Mouse (Mus musculus) liver, embryonic 14.5 days (tissue): ENCODE results near the gene Fbxo42. TPM values are rescaled to one million over a fixed set of nuclear protein-coding genes. Genes with fewer than 3 reads are reported as not detected.

Source experiments
- ATAC-seq: fragments of 200-750 bp; cut with Nextera tagmentation; 2 replicates; pipeline ENCODE4 v1.8.0; 2017; ENCODE audit warnings: moderate number of reproducible peaks, mild to moderate bottlenecking, moderate library complexity; ENCODE audit not compliant: insufficient read depth
- DNase-seq, 3 experiments: peaks; one replicate each; pipeline ENCODE4 v3.0.0-alpha.2; 2012 to 2013; ENCODE audit warnings: low read depth in 3 of 3, low spot score in 3 of 3
- H3K27ac ChIP-seq: fragments of 300-500 bp; sonication (generic); 2 replicates; pipeline ENCODE4 v1.5.1; 2014; ENCODE audit warnings: moderate library complexity, mild to moderate bottlenecking, control low read depth, inconsistent platforms
- H3K27me3 ChIP-seq: fragments of 300-500 bp; sonication (generic); 2 replicates; pipeline ENCODE4 v1.6.1; 2014; ENCODE audit warnings: mild to moderate bottlenecking, low read length, moderate library complexity; ENCODE audit not compliant: control insufficient read depth, insufficient read depth
- H3K36me3 ChIP-seq: fragments of 300-500 bp; sonication (generic); replicated peaks from 2 replicates; pipeline ENCODE4 v1.6.1; 2014; ENCODE audit warnings: low read depth; ENCODE audit not compliant: control insufficient read depth, insufficient read depth
- H3K4me1 ChIP-seq, 2 experiments: fragments of 200-500 bp in 1 of 2; fragments of 300-500 bp in 1 of 2; sonication (generic) in 1 of 2; replicated peaks; 2 replicates each; pipeline ENCODE4 v1.6.1; 2012 to 2014; ENCODE audit warnings: antibody characterized with exemption in 1 of 2, inconsistent platforms in 1 of 2, low read length in 1 of 2; ENCODE audit not compliant: control insufficient read depth in 2 of 2, insufficient read depth in 2 of 2
- H3K4me2 ChIP-seq: fragments of 300-500 bp; sonication (generic); 2 replicates; pipeline ENCODE4 v1.6.1; 2014; ENCODE audit warnings: low read depth, mild to moderate bottlenecking, control low read depth, moderate library complexity
- H3K4me3 ChIP-seq, 2 experiments: fragments of 200-500 bp in 1 of 2; fragments of 300-500 bp in 1 of 2; sonication (generic) in 1 of 2; 2 replicates each; pipeline ENCODE4 v1.5.1; 2012 to 2014; ENCODE audit warnings: low read depth in 2 of 2, low read length in 2 of 2, mild to moderate bottlenecking in 2 of 2, control low read depth in 1 of 2, inconsistent platforms in 1 of 2, moderate library complexity in 1 of 2; ENCODE audit not compliant: insufficient read depth in 1 of 2
- H3K9ac ChIP-seq: fragments of 300-500 bp; sonication (generic); replicated peaks from 2 replicates; pipeline ENCODE4 v1.6.1; 2014; ENCODE audit warnings: mild to moderate bottlenecking, control low read depth, moderate library complexity
- H3K9me3 ChIP-seq: fragments of 300-500 bp; sonication (generic); 2 replicates; pipeline ENCODE4 v1.6.1; 2016; ENCODE audit warnings: low read length, mixed read lengths; ENCODE audit not compliant: control insufficient read depth
- CTCF ChIP-seq: IDR thresholded peaks from 2 replicates; pipeline ENCODE4 v1.5.1; 2016; ENCODE audit warnings: antibody characterized with exemption, low read depth, control low read depth
- EP300 ChIP-seq: IDR thresholded peaks from 2 replicates; pipeline ENCODE4 v1.6.1; 2016; ENCODE audit warnings: antibody characterized with exemption, low read depth
- WGBS: fragments of 180-500 bp; shearing (Covaris S2); extraction: QIAGEN DNeasy Blood & Tissue Kit; methylation state at CpG from one replicate; pipeline ENCODE4 v1.1.7; 2014; ENCODE audit not compliant: insufficient replicate concordance; 5-methylcytosine and 5-hydroxymethylcytosine counted together
- polyA plus RNA-seq, 2 experiments: library from polyadenylated mRNA; depleted of rRNA in 1 of 2; stranded (reverse) in 1 of 2; unstranded in 1 of 2; fragments of >200 nt; fragmentation: Nextera tagmentation in 1 of 2; extraction: Ambion mirVana in 1 of 2; gene quantifications; 2 replicates each; pipeline versions ENCODE4 v1.2.1 to v1.2.3; 2012 to 2014

Fbxo42 gene
- polyA plus RNA-seq, 2 experiments, result 8.3 to 17.6 TPM

GRCm38 (mm10) chr4:141178500-141178899, 30.8 kb downstream of the Fbxo42 start:
- Histone ChIP-seq H3K9me3 (no peaks in the 10 kb centered on the region), H3K4me1 (no peaks in the 10 kb centered on the region), H3K4me3 (no peak overlapping the region), H3K9ac (no peak overlapping the region), H3K36me3 (peaks cover 19% of the 10 kb centered on the region), H3K4me2 (no peak overlapping the region), H3K27ac (no peak overlapping the region), H3K27me3 (no peaks in the 10 kb centered on the region)
- no peak for TF ChIP-seq CTCF
- TF ChIP-seq EP300, result no peak
- ATAC-seq (no peak), DNase-seq (no peak)
- WGBS, result 85% methylated on average over 4 of the region's 4 CpGs

- Histone ChIP-seq H3K4me3 (no peak overlapping the region), H3K27me3 (no peaks in the 10 kb centered on the region), H3K27ac (no peak overlapping the region), H3K9me3 (no peaks in the 10 kb centered on the region), H3K4me2 (no peak overlapping the region), H3K9ac (no peak overlapping the region), H3K36me3 (peaks cover 21% of the 10 kb centered on the region), H3K4me1 (peaks cover 0 to 1% of the 10 kb centered on the region in 2 experiments; a peak in 1 of 4 replicates)
- WGBS, result 87% methylated on average over 8 of the region's 8 CpGs
- no peak for DNase-seq
- ATAC-seq, result no peak
- no peak for TF ChIP-seq CTCF
- no peak for TF ChIP-seq EP300
Measured at GRCm38 (mm10) chr4:141180831-141181230, 33.1 kb downstream of the Fbxo42 start.

- 89% methylated on average over 6 of the region's 6 CpGs for WGBS
Measured at GRCm38 (mm10) chr4:141181981-141182380, 34.3 kb downstream of the Fbxo42 start.

GRCm38 (mm10) chr4:141183932-141184331, 36.2 kb downstream of the Fbxo42 start:
- Histone ChIP-seq H3K9me3 (no peaks in the 10 kb centered on the region), H3K4me1 (peaks cover 2 to 6% of the 10 kb centered on the region in 2 experiments; a peak in 2 of 4 replicates), H3K9ac (no peak overlapping the region), H3K27ac (no peak overlapping the region), H3K27me3 (no peaks in the 10 kb centered on the region), H3K4me2 (no peak overlapping the region), H3K4me3 (no peak overlapping the region), H3K36me3 (peaks cover 19% of the 10 kb centered on the region)
- DNase-seq, result no peak
- 81% methylated on average over 2 of the region's 2 CpGs for WGBS
- TF ChIP-seq EP300 (no peak), CTCF (no peak)
- ATAC-seq, result no peak

More at GRCm38 (mm10) chr4:141181981-141182380, 34.3 kb downstream of the Fbxo42 start:
- Histone ChIP-seq H3K9ac (no peak overlapping the region), H3K4me1 (peaks cover 2 to 6% of the 10 kb centered on the region in 2 experiments; a peak in 2 of 4 replicates), H3K27me3 (no peaks in the 10 kb centered on the region), H3K9me3 (no peaks in the 10 kb centered on the region), H3K27ac (no peak overlapping the region), H3K4me3 (no peak overlapping the region), H3K36me3 (peaks cover 21% of the 10 kb centered on the region), H3K4me2 (no peak overlapping the region)
- ATAC-seq (no peak), DNase-seq (peak in 1 of 3 experiments; percentile 19)
- TF ChIP-seq EP300 (no peak), CTCF (no peak)

GRCm38 (mm10) chr4:141184426-141184825, 36.7 kb downstream of the Fbxo42 start:
- H3K4me1 ChIP-seq, result peaks cover 2 to 6% of the 10 kb centered on the region in 2 experiments; a peak in 2 of 4 replicates
- no peak overlapping the region for H3K4me3 ChIP-seq
- 78% methylated on average over 4 of the region's 4 CpGs for WGBS
- H3K27ac ChIP-seq, result no peak overlapping the region
- no peaks in the 10 kb centered on the region for H3K9me3 ChIP-seq
- no peak overlapping the region for H3K4me2 ChIP-seq
- ATAC-seq (no peak), DNase-seq (no peak)
- H3K36me3 ChIP-seq, result peaks cover 19% of the 10 kb centered on the region
- TF ChIP-seq CTCF (no peak), EP300 (no peak)
- no peak overlapping the region for H3K9ac ChIP-seq
- H3K27me3 ChIP-seq, result no peaks in the 10 kb centered on the region
